Mouse (Mus musculus) spleen, postnatal 10 days (tissue): ENCODE results near the gene Hmga1.

Experiments
- DNase-seq, 2 experiments: peaks; one replicate each; pipeline ENCODE4 v3.0.0; 2021 to 2022; ENCODE audit warnings: low spot score in 2 of 2

Gene Hmga1

DNA sequence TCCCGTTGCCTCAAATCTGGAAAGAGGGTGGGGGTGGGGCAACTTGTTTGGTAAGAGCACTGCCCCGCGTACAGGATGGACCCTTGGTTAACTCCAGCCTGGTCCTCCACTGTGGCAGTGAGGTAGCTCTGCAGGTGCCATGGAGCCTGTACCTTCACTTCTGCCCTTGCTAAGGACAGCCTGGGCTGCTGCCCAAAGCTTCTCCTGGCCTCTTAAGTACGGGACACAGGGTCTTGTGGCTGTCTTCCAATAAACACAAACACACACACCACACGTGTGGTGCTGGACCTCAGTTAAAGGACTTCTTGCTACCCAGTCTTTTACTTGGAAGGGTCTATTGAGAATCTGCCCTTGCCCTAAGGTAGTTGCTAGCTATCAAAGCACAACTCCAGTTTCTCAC, 2.5 kb downstream of the Hmga1 start:
- DNase-seq = no peak

DNA sequence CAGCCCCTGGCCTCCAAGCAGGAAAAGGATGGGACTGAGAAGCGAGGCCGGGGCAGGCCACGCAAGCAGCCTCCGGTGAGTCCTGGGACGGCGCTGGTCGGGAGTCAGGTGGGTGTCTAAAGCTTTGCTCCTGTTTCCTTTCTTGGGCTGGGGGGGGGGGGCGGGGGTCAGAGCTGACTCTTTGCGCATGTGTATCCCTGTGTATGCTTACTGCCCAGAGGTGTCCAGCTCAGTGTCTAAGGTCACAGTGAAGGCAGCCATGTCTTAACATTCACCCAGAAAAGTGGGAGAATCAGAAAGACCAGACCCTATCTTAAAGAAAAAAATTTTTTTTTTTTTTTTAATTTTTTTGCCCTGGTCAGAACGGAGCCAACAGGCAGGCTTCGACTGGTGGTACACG, 3.3 kb downstream of the Hmga1 start:
- DNase-seq = no peak

DNA sequence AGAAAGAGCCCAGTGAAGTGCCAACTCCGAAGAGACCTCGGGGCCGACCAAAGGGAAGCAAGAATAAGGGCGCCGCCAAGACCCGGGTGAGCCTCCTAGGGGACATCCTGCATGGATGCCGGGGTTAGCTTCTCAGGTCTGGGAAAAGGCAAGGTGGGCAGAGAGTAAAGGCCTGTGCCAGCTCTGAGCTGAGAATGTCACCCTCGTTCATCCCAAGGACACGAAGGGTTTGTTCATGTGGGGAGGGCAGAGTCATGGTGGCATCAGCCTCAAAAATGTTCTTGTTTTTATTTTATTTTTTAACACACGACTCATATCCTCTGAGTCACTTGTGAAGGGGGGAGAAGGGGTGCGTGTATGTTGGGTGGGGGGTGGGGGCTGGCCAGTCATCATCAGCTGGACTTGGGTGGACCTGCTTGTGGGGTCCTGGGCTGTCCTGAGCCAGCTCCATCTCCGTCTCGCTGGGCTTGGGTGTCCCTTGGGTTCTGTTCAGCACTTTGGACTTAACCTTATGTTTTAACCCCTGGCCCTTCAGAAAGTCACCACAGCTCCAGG, 4.7 kb downstream of the Hmga1 start:
- no peak for DNase-seq

DNA sequence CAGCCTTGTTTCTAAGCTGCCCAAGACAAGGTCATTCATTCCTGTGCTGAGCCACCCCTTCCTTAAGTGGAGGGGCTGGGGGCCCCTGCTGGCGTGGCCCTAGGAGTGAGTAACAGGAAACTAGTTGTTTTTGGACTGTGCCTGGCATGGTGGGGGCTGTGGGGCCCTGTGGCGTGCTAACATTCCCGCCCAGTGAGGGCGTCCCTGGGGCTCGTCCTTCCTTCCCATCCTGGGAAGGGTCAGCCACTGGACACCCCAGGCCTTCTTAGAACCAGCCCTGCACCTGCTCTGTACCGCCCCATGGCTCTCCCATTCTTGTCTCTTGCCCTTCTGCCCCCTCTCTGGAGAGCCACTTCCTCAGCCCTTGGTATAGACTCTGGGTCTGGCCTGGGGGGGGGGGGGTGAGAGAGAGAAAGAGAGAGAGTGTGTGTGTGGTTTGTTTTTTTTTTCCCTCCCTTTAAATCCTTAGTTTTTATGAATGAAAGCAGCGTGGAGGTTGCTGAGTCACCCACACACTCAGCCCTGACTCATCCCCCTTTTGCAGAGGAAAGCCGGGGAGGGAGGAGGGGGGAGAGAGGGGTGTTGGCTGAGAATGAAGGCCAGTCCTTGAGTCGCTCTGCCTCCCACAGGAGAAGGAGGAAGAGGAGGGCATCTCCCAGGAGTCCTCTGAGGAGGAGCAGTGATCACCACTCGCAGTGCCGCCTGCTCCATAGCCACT, 5.7 kb downstream of the Hmga1 start:
- DNase-seq = no peak

DNA sequence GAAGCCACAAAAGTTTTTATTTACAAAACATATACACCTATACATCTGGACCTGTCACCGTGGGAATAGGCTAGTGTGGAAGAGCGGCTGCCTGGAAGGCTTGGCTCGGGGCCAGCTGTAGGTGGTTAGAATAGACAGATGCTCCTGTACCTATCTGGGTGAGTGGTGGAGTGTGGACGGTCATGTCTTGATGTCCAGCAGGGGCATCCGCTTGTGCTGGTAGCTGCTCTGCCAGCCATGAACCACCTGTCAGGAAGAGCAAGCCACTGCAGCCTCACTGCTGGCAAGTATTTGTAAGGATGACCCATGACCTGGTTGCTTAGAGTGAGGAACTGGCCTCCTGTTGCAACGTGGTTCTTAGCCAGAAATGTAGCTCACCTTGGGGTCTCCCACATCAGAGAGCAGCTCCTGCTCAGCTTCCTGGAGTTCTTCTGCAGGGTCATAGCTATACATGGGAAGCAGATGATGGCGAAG, 7.5 kb downstream of the Hmga1 start:
- peak in 1 of 2 experiments; percentile 45 for DNase-seq

DNA sequence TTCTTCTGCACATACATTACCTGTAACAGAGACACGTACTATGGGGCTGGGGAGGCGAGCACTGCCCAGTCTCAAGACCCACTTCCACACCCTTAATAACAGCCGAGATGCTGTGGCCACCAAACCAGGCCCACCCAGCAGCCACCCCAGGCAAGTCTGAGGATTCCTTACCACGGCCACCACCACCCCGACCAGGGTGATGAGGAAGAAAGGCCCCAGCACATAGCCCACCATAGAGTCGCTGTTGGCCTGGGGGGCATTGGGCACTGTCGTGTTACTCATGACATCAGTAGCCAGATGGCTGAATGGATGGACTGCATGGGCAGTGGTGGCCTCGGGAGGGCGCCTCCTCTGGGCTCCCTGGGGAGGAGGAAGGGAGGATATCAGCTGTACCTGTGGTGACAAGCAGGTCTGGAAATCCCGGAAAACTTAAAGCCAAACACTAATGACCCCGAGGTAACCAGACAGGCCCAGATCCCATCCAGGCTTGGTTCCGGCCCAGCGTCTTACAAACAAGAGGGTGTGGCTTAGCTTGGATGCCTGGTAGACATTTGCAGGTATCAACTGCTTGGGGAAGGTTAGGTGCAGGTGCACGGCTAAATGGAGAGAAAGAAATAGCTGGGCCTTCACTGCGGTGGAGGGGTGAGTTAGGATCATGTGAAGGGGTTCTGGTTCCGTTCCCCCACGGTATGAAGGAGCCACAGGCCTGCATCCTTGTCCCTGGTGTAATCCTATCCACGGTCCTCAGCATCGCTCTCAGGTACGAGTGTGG, 8.3 kb downstream of the Hmga1 start:
- DNase-seq = peak; percentile 49 to 53

DNA sequence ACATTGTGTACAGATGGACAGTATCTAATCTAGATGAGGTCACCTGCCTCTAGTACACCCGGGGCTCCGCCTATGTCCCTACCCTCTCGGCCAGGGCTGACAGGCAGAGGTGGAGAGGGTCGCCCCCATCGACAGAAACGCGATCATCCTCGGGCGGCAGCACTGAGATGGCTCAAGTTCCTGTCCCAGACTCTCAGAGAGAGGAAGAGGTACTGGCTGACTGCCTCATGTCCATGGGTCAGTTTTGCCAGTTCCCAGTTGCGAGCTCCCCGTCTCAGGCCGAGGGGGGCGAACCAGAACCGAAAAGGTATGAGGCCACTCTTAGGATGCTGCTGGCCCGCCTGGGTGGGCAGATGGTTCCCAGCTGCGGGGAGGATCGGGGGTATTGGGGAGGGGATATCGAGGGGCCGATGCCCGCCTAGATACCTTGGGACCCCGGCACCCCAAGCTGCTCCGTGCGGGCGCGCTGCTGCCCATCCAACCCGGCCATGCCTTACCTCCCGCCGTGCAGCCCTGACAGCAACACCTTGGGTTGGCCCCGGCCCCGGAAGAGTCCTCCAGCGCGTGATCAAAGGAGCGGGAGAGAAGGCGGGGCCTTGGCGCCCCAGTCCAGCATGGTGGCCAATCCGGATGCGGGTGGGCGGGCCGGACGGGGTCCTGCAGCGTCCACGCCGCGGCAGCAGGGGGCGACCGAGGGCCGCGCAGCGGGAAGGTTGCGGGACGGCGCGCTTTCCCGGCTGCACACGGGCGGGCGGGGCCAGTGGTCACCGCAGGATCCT, 9.1 kb downstream of the Hmga1 start, which contains the start of gene AI413582:
AI413582 (minus strand) TSS at position 594 of the 779 bp plus-strand sequence.
- peak; percentile 95 to 98 for DNase-seq

DNA sequence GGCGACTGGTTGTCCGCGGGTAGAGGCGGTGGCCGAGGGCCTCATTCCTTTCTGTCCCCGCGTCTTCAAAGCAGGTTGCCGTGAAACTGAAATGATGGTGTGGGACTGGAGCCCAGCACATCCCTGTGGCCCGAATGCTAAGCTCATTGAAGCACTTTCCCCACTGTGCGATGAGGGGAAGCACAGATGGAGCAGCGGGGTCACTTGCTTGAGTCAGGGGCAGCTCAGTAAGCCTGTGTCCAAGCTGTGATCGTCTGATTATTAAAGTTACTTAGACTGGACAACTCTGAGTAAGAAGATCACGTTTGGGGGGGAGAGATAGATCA, 9.6 kb downstream of the Hmga1 start:
- no peak for DNase-seq

DNA sequence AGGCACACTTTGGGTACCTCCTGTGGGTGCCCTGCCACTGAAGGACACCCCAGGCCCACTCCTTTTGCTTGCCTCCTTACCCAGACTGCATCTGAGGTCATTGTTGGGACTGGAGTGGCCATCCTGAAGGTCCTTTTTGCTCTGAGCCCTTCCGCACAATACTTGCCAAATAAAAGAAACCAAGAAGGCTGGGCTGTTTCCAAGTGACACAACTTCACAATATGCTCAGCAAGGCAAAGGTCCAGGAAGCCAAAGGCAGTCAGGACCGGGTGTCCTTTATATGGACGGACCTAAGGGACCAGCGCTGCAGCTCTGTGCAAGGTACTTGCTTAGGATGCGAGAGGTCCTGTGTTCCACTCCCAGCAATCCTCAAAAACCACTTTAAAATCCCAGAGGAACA, 11.9 kb downstream of the Hmga1 start:
- DNase-seq = no peak

DNA sequence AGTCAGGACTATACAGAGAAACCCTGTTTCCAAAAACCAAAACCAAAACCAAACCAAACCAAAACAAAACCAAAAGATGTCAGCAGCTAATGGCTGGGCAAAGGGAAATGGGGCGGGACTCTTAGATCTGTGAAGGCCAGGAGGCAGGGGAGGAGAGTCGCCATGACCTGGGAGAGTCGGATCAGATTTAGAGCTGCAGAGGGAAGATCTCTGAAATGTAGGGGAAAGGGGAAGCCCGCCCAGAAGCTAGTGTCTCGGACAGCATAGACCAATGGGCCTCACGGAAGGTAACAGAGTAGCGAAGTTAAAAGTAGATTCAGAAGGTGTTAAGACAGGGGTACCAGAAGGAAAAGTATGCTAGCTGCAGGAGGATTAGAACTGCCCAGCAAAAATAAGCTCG, 15.0 kb downstream of the Hmga1 start:
- no peak for DNase-seq

DNA sequence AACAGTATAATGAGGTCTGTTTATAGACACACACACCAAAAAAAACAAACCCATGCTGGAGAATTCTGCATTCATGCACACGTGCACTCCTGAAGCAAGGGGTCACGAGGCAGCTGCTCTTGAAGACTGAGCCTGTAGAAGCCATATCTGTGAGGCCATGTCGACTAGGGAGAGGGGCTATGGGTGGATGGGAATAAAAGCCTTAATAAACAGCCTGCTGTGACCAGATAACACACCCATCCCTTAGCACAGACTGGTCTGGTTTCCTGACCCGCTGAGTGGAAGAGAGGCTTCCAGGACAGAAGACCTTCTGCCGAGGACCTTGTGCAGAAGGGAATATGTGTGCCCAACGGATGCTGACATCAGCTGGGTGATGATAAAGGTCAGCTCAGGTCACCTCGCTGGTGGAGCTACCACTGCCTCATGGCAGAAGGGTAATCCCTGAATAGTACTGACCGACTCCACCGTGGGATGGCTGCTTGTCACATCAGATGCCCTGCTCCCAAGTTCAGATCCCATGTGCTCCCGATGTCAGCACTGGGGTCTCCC, 17.5 kb downstream of the Hmga1 start:
- peak in 1 of 2 experiments; percentile 12 for DNase-seq

DNA sequence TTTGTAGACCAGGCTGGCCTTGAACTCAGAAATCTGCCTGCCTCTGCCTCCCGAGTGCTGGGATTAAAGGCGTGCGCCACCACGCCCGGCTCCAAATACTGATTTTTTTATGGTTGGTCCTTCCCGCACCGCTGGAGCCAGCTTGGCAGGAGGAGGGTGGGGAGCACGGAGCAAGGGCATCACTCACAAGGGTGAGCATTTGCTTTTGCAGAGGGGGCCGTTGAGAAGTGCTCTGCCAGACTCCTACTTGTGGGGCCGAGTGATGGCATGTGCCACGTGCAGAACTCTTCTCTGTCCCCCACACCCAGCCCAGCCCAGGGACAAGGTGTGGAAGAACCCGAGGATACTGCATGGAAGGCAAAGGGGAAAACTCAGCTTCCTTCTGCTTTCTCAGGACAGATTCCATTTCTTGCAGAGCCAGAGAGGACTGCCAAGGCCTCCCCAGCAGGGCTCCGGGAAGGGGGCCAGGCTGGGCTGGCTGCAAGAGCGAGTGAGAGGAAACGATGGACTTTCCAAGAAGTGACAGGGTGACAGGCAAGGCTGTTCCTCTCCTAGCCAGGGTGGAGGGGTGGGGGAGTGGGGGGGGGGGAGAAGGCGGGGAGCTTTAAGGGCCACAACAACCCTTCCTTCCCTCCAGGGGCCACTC, 18.3 kb downstream of the Hmga1 start:
- peak in 1 of 2 experiments; percentile 14 for DNase-seq

DNA sequence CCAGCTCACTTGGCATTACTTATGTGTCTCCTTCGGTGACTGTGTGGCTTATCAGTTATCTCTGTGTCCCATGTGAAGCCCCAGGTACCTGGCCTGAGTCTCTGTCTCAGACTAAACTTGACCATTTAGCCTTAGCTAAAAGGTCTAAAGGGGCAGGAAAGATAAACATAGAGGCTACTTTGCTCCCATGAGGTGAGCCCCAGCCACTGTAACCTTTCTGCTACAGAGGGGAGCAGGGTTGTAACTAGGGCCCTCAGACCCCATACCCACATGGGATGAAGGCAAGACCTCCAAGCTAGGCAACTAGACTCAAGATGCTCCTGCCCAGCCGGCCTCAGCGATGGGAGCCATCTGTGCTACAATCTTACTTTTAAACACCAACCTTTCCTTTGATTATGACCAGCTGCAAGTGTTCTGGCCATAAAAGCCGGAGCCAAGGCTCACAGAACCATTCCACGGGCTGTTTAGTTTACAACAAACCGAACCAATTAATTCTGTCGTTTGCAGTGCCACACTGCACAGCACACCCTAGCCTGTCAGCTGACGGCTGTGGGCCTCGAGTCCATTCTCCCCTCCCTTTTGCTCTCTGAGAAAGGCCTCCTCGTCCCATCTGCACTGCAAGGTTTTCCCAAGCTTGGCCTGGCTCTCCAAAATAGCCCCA, 18.9 kb downstream of the Hmga1 start:
- DNase-seq = no peak

DNA sequence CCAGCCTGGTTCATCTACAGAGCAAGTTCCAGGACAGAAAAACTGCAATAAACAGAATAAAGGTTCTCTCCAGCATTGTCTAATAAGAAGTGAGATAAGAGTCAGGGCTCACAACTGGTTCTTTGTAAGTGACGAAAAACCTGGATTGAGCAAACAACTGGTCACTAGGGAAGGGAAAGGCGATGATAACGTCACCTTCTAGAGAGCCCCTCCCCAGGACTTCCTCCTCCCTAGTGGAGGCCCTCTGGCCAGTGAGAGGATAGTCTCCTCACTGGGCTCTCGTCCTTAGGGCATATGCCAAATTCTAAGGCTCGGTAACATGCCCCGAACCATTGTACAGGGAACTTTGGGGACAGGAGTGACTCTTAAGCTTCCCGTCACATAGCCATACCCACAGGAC, 19.8 kb downstream of the Hmga1 start:
- no peak for DNase-seq

DNA sequence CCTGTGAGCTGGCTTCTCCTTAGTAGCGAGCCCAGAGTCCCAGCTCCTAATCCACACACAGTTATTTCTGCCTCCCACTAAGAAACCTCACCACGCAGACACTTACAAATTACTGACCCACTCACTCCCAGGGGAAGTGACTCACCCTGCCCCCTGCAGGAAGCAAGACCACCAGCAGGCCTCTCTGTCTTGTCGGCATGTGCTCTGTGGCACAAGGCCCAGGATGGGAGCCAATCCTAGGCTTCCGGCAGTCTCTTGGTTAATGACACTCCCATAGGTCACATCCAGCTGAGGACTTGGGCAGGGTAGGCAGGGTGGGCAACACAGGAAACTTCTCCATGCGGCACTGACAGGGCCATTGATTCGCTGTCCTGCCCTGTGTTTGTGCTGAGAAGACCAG, 21.2 kb downstream of the Hmga1 start:
- DNase-seq = peak in 1 of 2 experiments; percentile 40

DNA sequence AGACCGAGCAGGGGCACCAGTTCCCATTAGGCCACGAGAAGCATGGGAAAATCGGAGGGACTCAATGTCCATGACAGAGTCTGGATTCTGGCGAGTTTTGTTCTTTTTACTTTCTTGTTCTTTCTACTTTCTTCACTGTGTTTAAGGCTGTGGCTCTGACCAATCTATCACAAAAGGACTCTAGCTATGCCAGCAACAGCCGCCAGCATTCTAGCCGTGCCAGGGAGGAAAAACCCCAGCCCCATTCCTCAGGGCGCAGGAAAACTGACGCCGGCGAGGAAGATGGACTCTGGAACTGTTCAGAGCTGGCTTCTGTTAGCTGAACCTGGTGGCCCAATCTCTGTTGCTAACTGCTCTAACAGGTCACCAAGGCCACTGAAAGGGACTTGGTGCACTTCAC, 22.2 kb downstream of the Hmga1 start:
- no peak for DNase-seq

DNA sequence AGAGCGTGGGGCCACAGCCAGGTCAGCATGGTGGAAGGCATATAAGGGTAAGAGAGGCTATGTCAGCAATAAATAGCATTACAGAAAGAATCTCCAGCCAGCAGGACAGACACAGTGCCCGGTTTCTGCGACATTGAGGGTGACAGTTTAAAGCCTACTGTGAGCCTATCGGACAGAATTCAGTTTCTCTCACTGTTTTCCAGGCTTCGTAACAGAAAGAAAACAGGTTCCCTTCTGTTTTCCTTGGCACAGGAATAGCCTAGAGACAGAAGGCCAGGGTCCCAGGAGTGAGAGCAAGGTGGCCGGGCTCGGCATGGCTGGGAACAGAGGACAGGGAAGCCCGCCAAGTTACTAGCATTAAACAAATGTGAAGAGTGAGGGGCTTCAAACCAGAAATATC, 23.5 kb downstream of the Hmga1 start:
- DNase-seq = no peak

DNA sequence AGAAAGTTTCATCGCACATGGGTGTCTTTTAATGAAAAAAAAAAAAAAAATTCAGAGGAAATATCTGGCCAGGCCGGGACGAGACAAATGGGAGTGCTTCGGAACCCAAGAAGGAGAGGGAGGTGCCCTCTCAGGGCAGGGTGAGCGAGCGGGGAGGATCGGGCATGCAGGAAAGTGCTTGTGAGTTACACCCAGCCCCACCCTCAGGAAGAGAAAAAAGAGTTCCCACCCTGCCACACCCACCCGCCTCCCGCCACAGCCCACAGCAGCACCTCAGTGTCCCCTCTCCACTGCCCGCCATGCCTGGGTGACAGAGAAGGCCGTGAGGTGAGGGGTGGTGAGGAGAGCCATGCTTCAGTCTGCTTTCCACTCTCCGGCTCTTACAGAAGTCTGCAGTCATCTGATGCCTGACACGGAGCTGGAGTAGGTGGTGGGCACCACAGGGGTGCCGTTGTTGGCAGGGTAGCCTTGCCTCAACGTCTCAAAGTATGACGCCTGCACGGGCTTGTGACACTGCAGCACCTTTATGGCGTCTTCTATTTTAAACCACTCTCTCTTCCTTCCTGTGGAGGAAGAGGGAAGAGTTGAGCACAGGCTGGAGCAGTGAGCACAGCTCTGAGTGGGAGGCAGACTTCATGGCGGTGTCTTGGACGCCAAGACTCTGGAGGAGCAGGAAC, 24.2 kb downstream of the Hmga1 start:
- no peak for DNase-seq

DNA sequence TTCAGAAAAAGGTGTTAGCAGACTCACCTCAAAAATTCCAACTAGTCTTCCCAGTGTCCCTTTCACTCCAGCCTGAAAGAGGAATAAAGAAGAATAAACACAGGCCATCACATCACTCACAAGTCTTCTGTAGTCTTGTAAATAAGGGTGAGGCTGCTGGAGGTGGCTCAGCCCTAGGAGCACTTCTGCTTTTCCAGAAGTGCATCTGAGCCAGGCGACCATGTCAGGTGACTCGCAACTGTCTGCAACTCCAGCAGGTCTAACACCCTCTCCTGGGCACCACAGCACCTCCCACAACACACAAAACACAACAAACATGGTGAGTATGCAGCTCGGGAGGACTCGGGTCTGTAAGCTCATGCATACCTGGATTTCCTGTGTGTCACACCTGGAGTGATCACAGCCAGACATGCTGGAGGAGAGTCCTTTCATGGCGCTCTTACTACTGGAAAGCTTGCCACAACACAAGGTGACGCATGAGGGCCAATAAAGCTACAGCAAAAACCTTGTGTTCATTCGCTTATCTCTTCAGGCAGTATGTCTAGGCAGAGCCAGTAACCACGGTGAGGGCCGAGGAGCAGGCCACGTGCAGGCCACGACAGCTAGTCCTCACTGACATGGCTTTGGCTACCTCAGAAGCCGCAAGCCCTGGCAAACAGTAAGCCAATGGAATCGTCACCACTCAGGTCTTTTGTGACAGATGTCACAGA, 27.0 kb downstream of the Hmga1 start:
- no peak for DNase-seq

DNA sequence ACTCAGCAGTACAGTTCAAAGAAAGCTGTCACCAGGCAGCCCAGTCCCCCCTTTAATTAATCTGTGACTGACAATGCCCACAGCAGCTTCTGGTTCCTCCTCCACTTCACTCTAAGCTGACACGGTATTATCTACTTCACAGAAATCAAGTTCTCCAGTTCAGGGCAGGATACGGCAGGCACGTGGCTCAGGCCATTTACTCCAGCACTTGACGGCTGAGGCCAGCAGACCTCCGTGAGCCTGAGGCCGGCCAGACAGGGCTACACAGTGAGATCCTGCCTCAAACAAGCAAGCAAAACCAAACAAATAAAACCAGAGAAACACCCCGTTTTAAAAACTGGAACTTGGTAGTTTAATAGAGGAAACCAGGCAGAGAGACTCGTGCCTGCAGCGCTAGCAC, 30.4 kb downstream of the Hmga1 start:
- no peak for DNase-seq
